Mouse (Mus musculus): ENCODE measurements around the gene Zfp934.
"Not testable (repeated sequence)": the region's sequence is repeated elsewhere in the genome, so short reads cannot be mapped to it uniquely, and the experiment has no call there.

- not testable (repeated sequence) for TF ChIP-seq GATA1 (IDR thresholded peaks at IDR 0.05; ENCODE audit: borderline replicate concordance, low read length); FLI1 (IDR thresholded peaks at IDR 0.05; ENCODE audit: low read length)
Measured at GRCm38 (mm10) chr13:62530129-62530528, 40.9 kb downstream of the Zfp934 start.
